Mouse (Mus musculus): ENCODE measurements around the gene Golt1a. TPM values are rescaled to one million over a fixed set of nuclear protein-coding genes. Genes with fewer than 3 reads are reported as not detected.

Golt1a gene
- polyA plus RNA-seq, 1 experiment from 2014 or later: 7.6 TPM

- Histone ChIP-seq H3K27me3 (ENCODE audit: control insufficient read depth, insufficient read depth, low read length) (peaks cover 3% of the 10 kb centered on the region; the same call in 1 of the 2 replicates), H3K4me3 (ENCODE audit: low read depth, low read length) (no peak overlapping the region), H3K36me3 (ENCODE audit: control insufficient read depth, insufficient read depth, low read length) (no peaks in the 10 kb centered on the region), H3K9me3 (ENCODE audit: control insufficient read depth, low read length) (no peaks in the 10 kb centered on the region), H3K9ac (ENCODE audit: low read length) (no peak overlapping the region), H3K27ac (replicated peaks) (no peak overlapping the region), H3K4me1 (replicated peaks; ENCODE audit: control insufficient read depth, insufficient read depth) (no peaks in the 10 kb centered on the region), H3K4me2 (replicated peaks; ENCODE audit: low read depth) (no peak overlapping the region)
- DNase-seq (ENCODE audit: low spot score) (no peak), ATAC-seq (ENCODE audit: low FRiP score, low TSS enrichment) (no peak)
- TF ChIP-seq CTCF (IDR thresholded peaks at IDR 0.05; ENCODE audit: low read depth) (no peak), EP300 (optimal IDR thresholded peaks at IDR 0.05) (no peak)
- WGBS: 73% methylated on average over 6 of the region's 6 CpGs
These were observed 18.7 kb downstream of the Golt1a start for GRCm38 (mm10) chr1:133328299-133328795.

- no peak for TF ChIP-seq EP300 (optimal IDR thresholded peaks at IDR 0.05)
- no peak for TF ChIP-seq CTCF (IDR thresholded peaks at IDR 0.05; ENCODE audit: low read depth)
- peak; percentile 47 for DNase-seq (ENCODE audit: low spot score)
- H3K4me1 ChIP-seq (replicated peaks; ENCODE audit: control insufficient read depth, insufficient read depth): no peaks in the 10 kb centered on the region
- peak overlapping the region; percentile 28 for H3K4me3 ChIP-seq (ENCODE audit: low read depth, low read length)
- peaks cover 3% of the 10 kb centered on the region; the same call in 1 of the 2 replicates for H3K27me3 ChIP-seq (ENCODE audit: control insufficient read depth, insufficient read depth, low read length)
- no peak for ATAC-seq (ENCODE audit: low FRiP score, low TSS enrichment)
- no peaks in the 10 kb centered on the region for H3K36me3 ChIP-seq (ENCODE audit: control insufficient read depth, insufficient read depth, low read length)
- 8% methylated on average over 25 of the region's 34 CpGs for WGBS
- H3K9ac ChIP-seq (ENCODE audit: low read length): 0 out of 2 replicates have a peak overlapping the region, but pooled peaks have one; percentile 23
- H3K4me2 ChIP-seq (replicated peaks; ENCODE audit: low read depth): peak overlapping the region; percentile 46
- no peak overlapping the region for H3K27ac ChIP-seq (replicated peaks)
- no peaks in the 10 kb centered on the region for H3K9me3 ChIP-seq (ENCODE audit: control insufficient read depth, low read length)
These were observed 19.5 kb downstream of the Golt1a start for GRCm38 (mm10) chr1:133328896-133329637.

GRCm38 (mm10) chr1:133329638-133329964 lies 20.0 kb downstream of the Golt1a start:
- no peak overlapping the region for H3K27ac ChIP-seq (replicated peaks)

GRCm38 (mm10) chr1:133331142-133331541 lies 21.5 kb downstream of the Golt1a start:
- Histone ChIP-seq H3K4me2 (replicated peaks; ENCODE audit: low read depth) (no peak overlapping the region), H3K27me3 (ENCODE audit: control insufficient read depth, insufficient read depth, low read length) (peaks cover 3% of the 10 kb centered on the region; the same call in 1 of the 2 replicates), H3K4me3 (ENCODE audit: low read depth, low read length) (no peak overlapping the region), H3K36me3 (ENCODE audit: control insufficient read depth, insufficient read depth, low read length) (no peaks in the 10 kb centered on the region), H3K9ac (ENCODE audit: low read length) (no peak overlapping the region), H3K27ac (replicated peaks) (no peak overlapping the region), H3K4me1 (replicated peaks; ENCODE audit: control insufficient read depth, insufficient read depth) (no peaks in the 10 kb centered on the region), H3K9me3 (ENCODE audit: control insufficient read depth, low read length) (no peaks in the 10 kb centered on the region)
- ATAC-seq (ENCODE audit: low FRiP score, low TSS enrichment): no peak
- no peak for DNase-seq (ENCODE audit: low spot score)
- TF ChIP-seq EP300 (optimal IDR thresholded peaks at IDR 0.05) (no peak), CTCF (IDR thresholded peaks at IDR 0.05; ENCODE audit: low read depth) (no peak)
- 74% methylated on average over 3 of the region's 3 CpGs for WGBS

More at GRCm38 (mm10) chr1:133329638-133329964, 20.0 kb downstream of the Golt1a start:
- no peaks in the 10 kb centered on the region for H3K36me3 ChIP-seq (ENCODE audit: control insufficient read depth, insufficient read depth, low read length)
- TF ChIP-seq EP300 (optimal IDR thresholded peaks at IDR 0.05) (no peak), CTCF (IDR thresholded peaks at IDR 0.05; ENCODE audit: low read depth) (no peak)
- peak overlapping the region; percentile 28 for H3K4me3 ChIP-seq (ENCODE audit: low read depth, low read length)
- peak overlapping the region; percentile 46 for H3K4me2 ChIP-seq (replicated peaks; ENCODE audit: low read depth)
- DNase-seq (ENCODE audit: low spot score): no peak
- H3K9ac ChIP-seq (ENCODE audit: low read length): 0 out of 2 replicates have a peak overlapping the region, but pooled peaks have one; percentile 23
- no peak for ATAC-seq (ENCODE audit: low FRiP score, low TSS enrichment)
- no peaks in the 10 kb centered on the region for H3K4me1 ChIP-seq (replicated peaks; ENCODE audit: control insufficient read depth, insufficient read depth)
- no peaks in the 10 kb centered on the region for H3K9me3 ChIP-seq (ENCODE audit: control insufficient read depth, low read length)
- peaks cover 3% of the 10 kb centered on the region; the same call in 1 of the 2 replicates for H3K27me3 ChIP-seq (ENCODE audit: control insufficient read depth, insufficient read depth, low read length)
- 35% methylated on average over 7 of the region's 7 CpGs for WGBS

- TF ChIP-seq CTCF (IDR thresholded peaks at IDR 0.05; ENCODE audit: low read depth) (no peak), EP300 (optimal IDR thresholded peaks at IDR 0.05) (no peak)
- no peaks in the 10 kb centered on the region for H3K36me3 ChIP-seq (ENCODE audit: control insufficient read depth, insufficient read depth, low read length)
- H3K27me3 ChIP-seq (ENCODE audit: control insufficient read depth, insufficient read depth, low read length): peaks cover 3% of the 10 kb centered on the region; the same call in 1 of the 2 replicates
- ATAC-seq (ENCODE audit: low FRiP score, low TSS enrichment): no peak
- no peak overlapping the region for H3K27ac ChIP-seq (replicated peaks)
- 85% methylated on average over 11 of the region's 11 CpGs for WGBS
- DNase-seq (ENCODE audit: low spot score): no peak
- no peak overlapping the region for H3K4me3 ChIP-seq (ENCODE audit: low read depth, low read length)
- H3K9me3 ChIP-seq (ENCODE audit: control insufficient read depth, low read length): no peaks in the 10 kb centered on the region
- H3K4me1 ChIP-seq (replicated peaks; ENCODE audit: control insufficient read depth, insufficient read depth): no peaks in the 10 kb centered on the region
- no peak overlapping the region for H3K4me2 ChIP-seq (replicated peaks; ENCODE audit: low read depth)
- H3K9ac ChIP-seq (ENCODE audit: low read length): no peak overlapping the region
These were observed 23.2 kb downstream of the Golt1a start for GRCm38 (mm10) chr1:133332656-133333430.
